19 mouse cellular contexts compared by ENCODE assay signal in genomic region chr10:107943859-107944258, GRCm38 (mm10). TPM values are rescaled to one million over a fixed set of nuclear protein-coding genes. Genes with fewer than 3 reads are reported as not detected.
DNase-seq lines count a peak whose midpoint lies in the region; ATAC-seq lines count a peak whose summit lies in the region.
"Had no signal": no experiment of that assay in that cellular context is flagged by ENCODE, and none has a peak within 500 bp of the region (broad histone marks: within the 10 kb centered on the region; RNA-seq: fewer than 3 reads in every experiment).

No protein-coding gene starts in this region.

- H3K4me2 ChIP-seq in heart, embryonic 11.5 days = no peak overlapping the region
- H3K4me2 ChIP-seq: embryonic facial prominence, embryonic 13.5 days; forebrain, embryonic 12.5 days; heart, embryonic 13.5 days; hindbrain, embryonic 15.5 days had no signal

- no peaks in the 10 kb centered on the region for H3K36me3 ChIP-seq in heart, embryonic 11.5 days (ENCODE audit: control insufficient read depth, insufficient read depth, low read length)
- H3K36me3 ChIP-seq: embryonic facial prominence, embryonic 13.5 days; forebrain, embryonic 12.5 days; heart, embryonic 13.5 days; hindbrain, embryonic 15.5 days had no signal

- H3K4me1 ChIP-seq in heart, embryonic 11.5 days (ENCODE audit: control insufficient read depth, insufficient read depth, low read length) = peaks cover 6% of the 10 kb centered on the region; the same call in 1 of the 2 replicates
- H3K4me1 ChIP-seq: embryonic facial prominence, embryonic 13.5 days; forebrain, embryonic 12.5 days; hindbrain, embryonic 15.5 days had no signal

- no peaks in the 10 kb centered on the region for H3K27me3 ChIP-seq in heart, embryonic 11.5 days (ENCODE audit: control insufficient read depth, insufficient read depth, low read length)
- H3K27me3 ChIP-seq: embryonic facial prominence, embryonic 13.5 days; forebrain, embryonic 12.5 days; heart, embryonic 13.5 days; hindbrain, embryonic 15.5 days had no signal

- no peaks in the 10 kb centered on the region for H3K9me3 ChIP-seq in heart, embryonic 11.5 days (replicated peaks; ENCODE audit: control insufficient read depth, low read length)
- H3K9me3 ChIP-seq: embryonic facial prominence, embryonic 13.5 days; forebrain, embryonic 12.5 days; heart, embryonic 13.5 days; hindbrain, embryonic 15.5 days had no signal

- peak; percentile 22; the same call in 1 of the 2 replicates for ATAC-seq in common myeloid progenitor, adult 5-6 weeks (replicated peaks; ENCODE audit: low read depth, poor library complexity, severe bottlenecking)
- ATAC-seq in monocyte, adult 5-6 weeks (replicated peaks; ENCODE audit: insufficient number of reproducible peaks, low FRiP score, low TSS enrichment, poor library complexity, severe bottlenecking) = 0 out of 2 replicates have a peak, but pooled peaks have one; percentile 56
- ATAC-seq in heart, embryonic 11.5 days (replicated peaks; ENCODE audit: insufficient number of reproducible peaks, low FRiP score, low TSS enrichment) = no peak
- ATAC-seq: forebrain, embryonic 16.5 days had no signal

- H3K9ac ChIP-seq in heart, embryonic 11.5 days (ENCODE audit: low read depth, low read length) = no peak overlapping the region
- H3K9ac ChIP-seq: embryonic facial prominence, embryonic 13.5 days; forebrain, embryonic 12.5 days; heart, embryonic 13.5 days; hindbrain, embryonic 15.5 days had no signal

- DNase-seq in adrenal gland, adult 2 months = peak; percentile 28
- no peak for DNase-seq in adrenal gland, postnatal 10 days
- peak; percentile 69 for DNase-seq in 416B (ENCODE audit: low read depth)
- DNase-seq in right cerebral cortex, postnatal 14 days = no peak
- DNase-seq: adrenal gland, postnatal 14 days; cerebellum, adult 11-12 months; cerebellum, adult 9-10 months; cerebellum, postnatal 25 days; gastrocnemius, postnatal 10 days; heart, adult 2 months; heart, postnatal 36 days had no signal

- H3K27ac ChIP-seq in heart, embryonic 11.5 days (ENCODE audit: low read depth, low read length) = no peak overlapping the region
- H3K27ac ChIP-seq: embryonic facial prominence, embryonic 13.5 days; forebrain, embryonic 12.5 days; heart, adult 2 months; heart, embryonic 13.5 days; hindbrain, embryonic 15.5 days had no signal

- no peak overlapping the region for H3K4me3 ChIP-seq in heart, embryonic 11.5 days (ENCODE audit: low read depth, low read length)
- H3K4me3 ChIP-seq: embryonic facial prominence, embryonic 13.5 days; forebrain, embryonic 12.5 days; heart, adult 2 months; heart, embryonic 13.5 days; hindbrain, embryonic 15.5 days had no signal

- WGBS in heart, embryonic 11.5 days (ENCODE audit: insufficient replicate concordance) = 69% methylated on average over 3 of the region's 3 CpGs

RNA-seq across cellular contexts. Expression of gene Otogl, which starts 31.9 kb away (rescaled TPM):
- total RNA-seq in adrenal gland, adult 2 months (2021) = under 1 TPM; 0.17 to 0.31 TPM
- not detected in 2 replicates for polyA plus RNA-seq in adrenal gland, adult 2 months (2012; rRNA removed)
- under 1 TPM; 0.09 to 0.15 TPM for total RNA-seq in adrenal gland, postnatal 10 days (2021)
- 0.41 and 0.49 TPM in 2 replicates for total RNA-seq in common myeloid progenitor, adult 5-6 weeks (2017)
- not detected in 3 replicates for total RNA-seq in monocyte, adult 5-6 weeks (2017)
- polyA plus RNA-seq in heart, embryonic 11.5 days (2014; fragmentation: Nextera tagmentation; extraction: Ambion mirVana) = 0.13 and 0.27 TPM in 2 replicates
- polyA plus RNA-seq: forebrain, embryonic 12.5 days had no signal

Comparison
In these comparisons a context has a peak if more than half of its experiments do, and no peak if none do; other contexts are left out.
1. DNase-seq: peak in adrenal gland, adult 2 months (single experiment) and 416B (single experiment); none in adrenal gland, postnatal 10 days (single experiment) and right cerebral cortex, postnatal 14 days (single experiment).